Mouse (Mus musculus) hindbrain, embryonic 12.5 days (tissue): ENCODE measurements around the gene Vps29. TPM values are rescaled to one million over a fixed set of nuclear protein-coding genes. Genes with fewer than 3 reads are reported as not detected.

Experiments
- ATAC-seq: fragments of 200-750 bp; cut with Nextera tagmentation; 2 replicates; pipeline ENCODE4 v1.8.0; 2017; ENCODE audit warnings: moderate TSS enrichment; ENCODE audit not compliant: low FRiP score
- H3K27ac ChIP-seq: fragments of 300-500 bp; sonication (generic); 2 replicates; pipeline ENCODE4 v1.5.1; 2016; ENCODE audit warnings: mild to moderate bottlenecking
- H3K27me3 ChIP-seq: fragments of 300-500 bp; sonication (generic); 2 replicates; pipeline ENCODE4 v1.6.1; 2016; ENCODE audit warnings: mild to moderate bottlenecking
- H3K36me3 ChIP-seq: fragments of 300-500 bp; sonication (generic); 2 replicates; pipeline ENCODE4 v1.6.1; 2016; ENCODE audit warnings: mild to moderate bottlenecking
- H3K4me1 ChIP-seq: fragments of 300-500 bp; sonication (generic); 2 replicates; pipeline ENCODE4 v1.6.1; 2016
- H3K4me2 ChIP-seq: fragments of 300-500 bp; sonication (generic); replicated peaks from 2 replicates; pipeline ENCODE4 v1.6.1; 2016; ENCODE audit warnings: mild to moderate bottlenecking
- H3K4me3 ChIP-seq: fragments of 300-500 bp; sonication (generic); 2 replicates; pipeline ENCODE4 v1.5.1; 2016; ENCODE audit warnings: mild to moderate bottlenecking
- H3K9ac ChIP-seq: fragments of 300-500 bp; sonication (generic); 2 replicates; pipeline ENCODE4 v1.6.1; 2016; ENCODE audit warnings: mild to moderate bottlenecking, moderate library complexity
- H3K9me3 ChIP-seq: fragments of 300-500 bp; sonication (generic); replicated peaks from 2 replicates; pipeline ENCODE4 v1.6.1; 2016; ENCODE audit warnings: mild to moderate bottlenecking
- WGBS: fragments of 180-500 bp; shearing (Covaris S2); methylation state at CpG from one replicate; pipeline ENCODE4 v1.1.7; 2016; 5-methylcytosine and 5-hydroxymethylcytosine counted together
- polyA plus RNA-seq: library from polyadenylated mRNA; unstranded; fragments of >200 nt; fragmentation: Nextera tagmentation; extraction: Ambion mirVana; gene quantifications from 2 replicates; pipeline ENCODE4 v1.2.1, GENCODE M21; 2016

Vps29 gene
- polyA plus RNA-seq, 1 experiment from 2014 or later: 212 TPM

DNA sequence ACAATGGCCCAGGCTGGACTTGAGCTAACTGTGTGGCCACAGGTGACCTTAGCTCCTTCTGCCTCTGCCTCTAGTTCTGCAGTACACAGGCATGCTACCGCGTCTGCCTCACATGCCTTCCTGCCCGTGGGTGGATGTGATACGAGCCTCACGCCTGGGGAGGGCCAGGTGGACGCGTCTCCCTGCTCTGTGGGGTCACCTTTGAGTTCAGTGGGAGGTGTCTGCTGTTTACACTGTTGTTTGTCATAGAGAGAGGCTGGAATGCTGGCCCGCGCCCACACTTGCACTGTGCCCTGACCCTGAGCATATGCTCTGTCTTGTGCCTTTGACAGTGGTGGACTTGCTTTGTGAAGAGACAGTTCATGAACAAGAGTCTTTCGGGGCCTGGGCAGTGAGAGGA is 51.4 kb downstream of the Vps29 start:
- ATAC-seq: no peak
- Histone ChIP-seq H3K9ac (no peak overlapping the region), H3K4me1 (no peaks in the 10 kb centered on the region), H3K4me3 (no peak overlapping the region), H3K27me3 (no peaks in the 10 kb centered on the region), H3K4me2 (no peak overlapping the region), H3K27ac (no peak overlapping the region), H3K36me3 (peaks cover 72% of the 10 kb centered on the region), H3K9me3 (peaks cover 6% of the 10 kb centered on the region; the same call in 1 of the 2 replicates)
- 98% methylated on average over 10 of the region's 10 CpGs for WGBS

DNA sequence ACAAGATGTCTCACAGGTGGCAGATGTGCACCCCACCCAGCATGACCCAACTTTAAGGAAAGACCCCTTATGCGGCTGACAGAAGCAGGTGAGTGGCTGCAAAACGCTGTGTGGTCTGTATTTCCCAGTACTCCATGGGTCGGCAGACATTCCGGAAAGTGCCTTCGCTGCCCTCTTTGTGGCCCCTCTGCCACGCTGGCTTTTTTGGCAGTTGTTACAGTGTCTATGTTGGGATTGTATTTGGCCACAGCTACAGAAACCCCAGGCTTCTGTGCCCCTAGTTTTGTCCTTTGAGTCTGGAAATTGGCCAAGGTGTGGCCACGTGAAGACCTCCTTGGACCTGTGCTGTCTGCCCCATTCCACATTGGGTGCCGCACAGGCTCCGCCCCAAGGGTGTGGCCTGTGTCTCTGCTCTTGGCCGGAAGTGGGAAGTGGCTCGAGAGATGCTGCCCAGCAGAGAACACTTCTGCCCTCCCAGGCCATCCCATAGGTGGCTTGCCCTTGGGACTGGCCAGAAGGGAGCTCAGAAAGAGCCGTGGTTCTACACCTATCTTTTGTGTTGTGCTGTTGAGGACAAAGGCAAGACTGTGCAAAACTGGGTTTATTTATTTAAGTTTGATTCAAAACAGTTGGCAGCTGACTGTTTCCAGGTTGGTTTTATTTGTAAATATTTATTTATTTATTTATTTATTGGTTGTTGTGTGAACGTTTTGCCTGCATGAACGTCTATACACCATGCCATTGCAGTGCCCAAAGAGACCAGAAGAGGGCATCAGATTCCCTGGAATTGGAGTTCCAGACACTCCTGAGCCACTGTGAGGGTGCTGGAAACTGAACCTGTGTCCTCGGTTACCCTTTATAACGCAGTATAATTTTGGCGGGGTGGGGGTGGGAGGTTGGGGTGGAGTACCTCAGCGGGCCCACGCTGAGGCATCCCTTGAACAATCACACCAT is 55.8 kb downstream of the Vps29 start:
- peaks cover 6% of the 10 kb centered on the region; the same call in 1 of the 2 replicates for H3K9me3 ChIP-seq
- H3K27ac ChIP-seq: no peak overlapping the region
- WGBS: 88% methylated on average over 19 of the region's 19 CpGs
- H3K9ac ChIP-seq: no peak overlapping the region
- H3K36me3 ChIP-seq: peaks cover 38% of the 10 kb centered on the region
- no peak overlapping the region for H3K4me2 ChIP-seq
- H3K27me3 ChIP-seq: no peaks in the 10 kb centered on the region
- H3K4me1 ChIP-seq: no peaks in the 10 kb centered on the region
- no peak for ATAC-seq
- no peak overlapping the region for H3K4me3 ChIP-seq

DNA sequence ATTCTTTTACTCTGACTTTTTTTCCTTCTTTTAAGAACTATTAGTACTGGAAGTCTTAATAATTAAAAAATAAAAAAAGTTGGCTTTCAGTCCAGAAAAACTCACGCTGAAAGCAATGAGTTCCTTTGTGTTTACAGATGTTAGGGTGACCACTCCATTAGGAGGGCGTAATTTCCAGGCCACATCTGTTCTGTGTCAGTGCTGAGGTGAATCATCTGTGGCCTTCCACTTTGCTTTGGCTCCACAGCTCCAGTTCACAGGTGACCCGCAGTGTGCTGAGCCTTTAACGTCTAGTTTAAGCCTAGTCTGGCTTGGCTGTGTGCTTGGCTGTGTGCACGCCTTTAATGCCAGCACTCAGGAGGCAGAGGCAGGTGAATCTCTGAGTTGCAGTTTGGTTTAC is 57.7 kb downstream of the Vps29 start:
- Histone ChIP-seq H3K27me3 (no peaks in the 10 kb centered on the region), H3K9ac (no peak overlapping the region), H3K4me2 (no peak overlapping the region), H3K4me1 (no peaks in the 10 kb centered on the region), H3K27ac (no peak overlapping the region), H3K4me3 (no peak overlapping the region), H3K36me3 (peaks cover 19% of the 10 kb centered on the region), H3K9me3 (no peaks in the 10 kb centered on the region)
- no peak for ATAC-seq
- 87% methylated on average over 5 of the region's 5 CpGs for WGBS

DNA sequence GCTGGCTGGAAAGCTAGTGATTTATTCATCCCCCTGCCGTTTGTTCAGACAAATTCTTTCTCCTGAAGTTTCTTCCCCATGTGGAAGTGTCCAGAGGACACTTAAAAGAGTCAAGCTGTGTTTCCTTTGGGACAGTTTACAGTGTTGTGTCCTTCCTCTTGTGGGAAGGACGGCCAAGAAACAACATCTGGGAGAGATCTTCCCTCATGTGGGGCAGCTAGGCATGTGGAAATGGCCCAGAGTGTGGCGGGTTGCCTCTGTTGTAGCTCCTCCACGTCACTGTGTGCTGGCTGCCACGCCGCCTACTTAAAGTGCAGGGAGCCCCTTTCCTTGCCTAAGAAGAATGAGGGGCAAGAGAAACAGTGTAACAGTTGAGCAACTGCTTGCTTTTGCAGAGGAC is 58.7 kb downstream of the Vps29 start:
- Histone ChIP-seq H3K27ac (no peak overlapping the region), H3K4me1 (no peaks in the 10 kb centered on the region), H3K4me3 (no peak overlapping the region), H3K4me2 (no peak overlapping the region), H3K9me3 (no peaks in the 10 kb centered on the region), H3K9ac (no peak overlapping the region), H3K27me3 (no peaks in the 10 kb centered on the region), H3K36me3 (peaks cover 12% of the 10 kb centered on the region; the same call in 1 of the 2 replicates)
- ATAC-seq: no peak
- 67% methylated on average over 6 of the region's 6 CpGs for WGBS

DNA sequence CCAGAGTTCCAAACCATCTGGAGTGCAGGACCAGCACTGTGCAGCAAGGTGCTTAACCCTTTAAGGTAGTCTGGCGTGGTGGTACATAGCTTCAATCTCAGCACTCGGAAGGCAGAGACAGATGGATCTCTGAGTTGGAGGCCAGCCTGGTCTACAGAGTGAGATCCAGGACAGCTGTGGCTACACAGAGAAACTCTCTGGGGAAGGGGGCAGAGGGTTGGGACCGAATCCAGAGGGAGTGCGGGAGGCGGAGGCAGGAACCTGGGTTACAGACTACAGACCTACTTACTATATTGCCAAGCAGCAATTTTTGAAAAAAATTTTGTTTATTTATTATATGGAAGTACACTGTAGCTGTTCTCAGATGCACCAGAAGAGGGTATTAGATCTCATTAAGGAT is 60.2 kb downstream of the Vps29 start:
- Histone ChIP-seq H3K9me3 (no peaks in the 10 kb centered on the region), H3K27me3 (no peaks in the 10 kb centered on the region), H3K27ac (no peak overlapping the region), H3K9ac (no peak overlapping the region), H3K36me3 (peaks cover 12% of the 10 kb centered on the region; the same call in 1 of the 2 replicates), H3K4me1 (no peaks in the 10 kb centered on the region), H3K4me3 (no peak overlapping the region), H3K4me2 (no peak overlapping the region)
- no peak for ATAC-seq
- WGBS: 97% methylated on average over 5 of the region's 5 CpGs

Other genes starting within 250 kb of the Vps29 start
- not detected in 2 replicates for gene Ccdc63, start 213.5 kb upstream of the Vps29 start, polyA plus RNA-seq
- gene Ppp1cc, start 196.1 kb upstream of the Vps29 start, polyA plus RNA-seq: 286 and 293 TPM in 2 replicates
- 6.5 and 6.7 TPM in 2 replicates for gene Hvcn1, start 147.6 kb upstream of the Vps29 start, polyA plus RNA-seq
- 7.5 and 7.7 TPM in 2 replicates for gene Tctn1, start 89.9 kb upstream of the Vps29 start, polyA plus RNA-seq
- gene Pptc7, start 70.0 kb upstream of the Vps29 start, polyA plus RNA-seq: 10.8 and 11.1 TPM in 2 replicates
- gene Rad9b, start 136 bp upstream of the Vps29 start, polyA plus RNA-seq: 13.3 and 15.6 TPM in 2 replicates
- gene Gpn3, start 17.5 kb downstream of the Vps29 start, polyA plus RNA-seq: 52.0 and 52.2 TPM in 2 replicates
- 107 and 114 TPM in 2 replicates for gene Fam216a, start 18.0 kb downstream of the Vps29 start, polyA plus RNA-seq
- 115 and 134 TPM in 2 replicates for gene Arpc3, start 37.5 kb downstream of the Vps29 start, polyA plus RNA-seq
- 48.2 and 51.4 TPM in 2 replicates for gene Anapc7, start 67.3 kb downstream of the Vps29 start, polyA plus RNA-seq
- gene Atp2a2, start 147.9 kb downstream of the Vps29 start, polyA plus RNA-seq: 69.6 and 70.9 TPM in 2 replicates